Mouse (Mus musculus) embryonic facial prominence, embryonic 14.5 days (tissue): ENCODE measurements around the gene Mlxip. TPM values are rescaled to one million over a fixed set of nuclear protein-coding genes. Genes with fewer than 3 reads are reported as not detected.

Source experiments
- ATAC-seq: fragments of 200-750 bp; cut with Nextera tagmentation; 2 replicates; pipeline ENCODE4 v1.8.0; 2017; ENCODE audit warnings: low read depth, moderate number of reproducible peaks, moderate TSS enrichment
- DNase-seq: peaks from one replicate; pipeline ENCODE4 v3.0.0-alpha.2; 2015; ENCODE audit warnings: low spot score
- H3K27ac ChIP-seq: fragments of 300-500 bp; sonication (generic); replicated peaks from 2 replicates; pipeline ENCODE4 v1.5.1; 2014; ENCODE audit warnings: low read depth, mild to moderate bottlenecking, low read length, moderate library complexity
- H3K27me3 ChIP-seq: fragments of 300-500 bp; sonication (generic); replicated peaks from 2 replicates; pipeline ENCODE4 v1.6.1; 2014; ENCODE audit warnings: low read length; ENCODE audit not compliant: control insufficient read depth, insufficient read depth
- H3K36me3 ChIP-seq: fragments of 300-500 bp; sonication (generic); 2 replicates; pipeline ENCODE4 v1.6.1; 2014; ENCODE audit warnings: low read length, mixed read lengths; ENCODE audit not compliant: control insufficient read depth, insufficient read depth
- H3K4me1 ChIP-seq: fragments of 300-500 bp; sonication (generic); 2 replicates; pipeline ENCODE4 v1.6.1; 2014; ENCODE audit warnings: antibody characterized with exemption, low read length; ENCODE audit not compliant: control insufficient read depth, insufficient read depth
- H3K4me2 ChIP-seq: fragments of 300-500 bp; sonication (generic); 2 replicates; pipeline ENCODE4 v1.6.1; 2014; ENCODE audit warnings: low read depth, mild to moderate bottlenecking, low read length, moderate library complexity, mixed read lengths
- H3K4me3 ChIP-seq: fragments of 300-500 bp; sonication (generic); 2 replicates; pipeline ENCODE4 v1.5.1; 2014; ENCODE audit warnings: low read depth, mild to moderate bottlenecking, low read length
- H3K9ac ChIP-seq: fragments of 300-500 bp; sonication (generic); 2 replicates; pipeline ENCODE4 v1.6.1; 2014; ENCODE audit warnings: low read depth, mild to moderate bottlenecking, low read length, moderate library complexity, mixed read lengths
- H3K9me3 ChIP-seq: fragments of 300-500 bp; sonication (generic); 2 replicates; pipeline ENCODE4 v1.6.1; 2016; ENCODE audit warnings: low read length; ENCODE audit not compliant: control insufficient read depth
- WGBS: fragments of 180-500 bp; shearing (Covaris S2); extraction: QIAGEN DNeasy Blood & Tissue Kit; methylation state at CpG from one replicate; pipeline ENCODE4 v1.1.7; 2014; 5-methylcytosine and 5-hydroxymethylcytosine counted together
- polyA plus RNA-seq: library from polyadenylated mRNA; unstranded; fragments of >200 nt; fragmentation: Nextera tagmentation; extraction: Ambion mirVana; gene quantifications from 2 replicates; pipeline ENCODE4 v1.2.1, GENCODE M21; 2014

Gene Mlxip
- polyA plus RNA-seq, 1 experiment from 2014 or later = 17.7 TPM

DNA sequence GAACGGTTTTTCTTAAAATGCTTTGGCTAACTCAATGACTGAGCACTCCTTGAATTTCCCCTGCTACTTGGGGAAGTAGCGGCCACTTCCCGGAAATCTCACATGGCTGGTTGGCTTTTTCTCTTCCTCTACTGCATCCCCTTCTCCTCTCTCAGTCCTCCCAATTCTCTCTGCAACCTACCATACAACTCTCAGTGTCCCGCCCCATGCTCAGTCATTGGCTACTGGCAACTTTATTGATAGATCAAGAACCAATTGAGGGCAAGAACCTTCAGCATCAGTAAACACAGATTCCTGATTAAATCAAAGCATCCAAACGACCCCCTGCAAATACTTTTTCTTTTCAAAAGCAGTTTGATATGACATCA lies 3.2 kb upstream of the Mlxip start:
- H3K4me3 ChIP-seq = peak overlapping the region; percentile 39
- H3K27ac ChIP-seq = no peak overlapping the region
- DNase-seq = peak; percentile 89
- H3K9ac ChIP-seq = peak overlapping the region; percentile 48
- no peaks in the 10 kb centered on the region for H3K27me3 ChIP-seq
- no peak for ATAC-seq
- no peaks in the 10 kb centered on the region for H3K9me3 ChIP-seq
- H3K36me3 ChIP-seq = no peaks in the 10 kb centered on the region
- peaks cover 13% of the 10 kb centered on the region for H3K4me1 ChIP-seq
- 3% methylated on average over 5 of the region's 5 CpGs for WGBS
- H3K4me2 ChIP-seq = peak overlapping the region; percentile 53

GRCm38 (mm10) chr5:123393786-123394302 lies 754 bp upstream of the Mlxip start:
- WGBS = 15% methylated on average over 5 of the region's 5 CpGs
- Histone ChIP-seq H3K9ac (peak overlapping the region; percentile 86), H3K27ac (peak overlapping the region; percentile 84), H3K4me1 (peaks cover 28% of the 10 kb centered on the region), H3K36me3 (no peaks in the 10 kb centered on the region), H3K4me2 (peak overlapping the region; percentile 87), H3K4me3 (peak overlapping the region; percentile 68), H3K27me3 (no peaks in the 10 kb centered on the region), H3K9me3 (no peaks in the 10 kb centered on the region)
- ATAC-seq (peak; percentile 1; the same call in 1 of the 2 replicates), DNase-seq (peak; percentile 26)

DNA sequence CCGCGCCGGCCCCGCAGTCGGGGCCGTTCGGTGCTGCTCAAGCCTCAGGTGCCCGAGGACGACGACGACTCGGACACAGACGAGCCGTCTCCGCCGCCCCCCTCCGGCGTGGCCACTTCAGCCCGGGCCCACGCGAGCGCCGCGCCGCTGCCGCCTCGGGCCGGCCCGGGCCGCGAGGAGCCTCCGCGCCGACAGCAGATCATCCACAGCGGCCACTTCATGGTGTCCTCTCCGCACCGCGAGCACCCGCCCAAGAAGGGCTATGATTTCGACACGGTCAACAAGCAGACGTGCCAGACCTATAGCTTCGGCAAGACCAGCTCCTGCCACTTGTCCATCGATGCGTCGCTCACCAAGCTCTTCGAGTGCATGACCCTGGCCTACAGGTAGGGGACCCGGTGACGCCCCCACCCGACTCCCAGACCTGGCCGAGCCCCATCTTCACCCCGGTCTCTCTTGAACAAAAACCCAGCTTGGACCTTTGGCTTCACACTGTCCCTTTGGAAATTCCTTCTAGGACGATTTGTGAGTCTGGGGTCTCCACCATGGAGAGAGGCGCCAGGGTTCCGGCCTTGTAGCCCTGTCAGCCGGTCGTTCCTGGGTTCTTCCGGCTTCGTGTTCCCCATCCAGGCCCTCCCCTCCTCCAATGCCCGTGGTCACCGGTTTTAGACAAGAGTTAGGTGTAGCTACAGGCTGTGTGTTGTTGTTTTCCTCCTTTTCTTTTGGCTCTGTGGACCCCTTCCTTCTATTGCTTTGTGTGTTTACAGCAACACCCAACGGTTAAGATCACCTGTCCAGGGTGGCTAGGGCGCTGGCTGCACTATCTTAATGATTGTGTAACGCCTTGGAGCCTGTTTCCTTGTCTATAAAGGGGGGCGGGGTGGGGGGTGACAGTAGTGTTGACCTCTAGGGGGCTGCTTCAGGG lies 621 bp downstream of the Mlxip start:
- H3K9me3 ChIP-seq = no peaks in the 10 kb centered on the region
- H3K27me3 ChIP-seq = no peaks in the 10 kb centered on the region
- H3K9ac ChIP-seq = peak overlapping the region; percentile 86
- H3K4me1 ChIP-seq = peaks cover 28% of the 10 kb centered on the region
- peak overlapping the region; percentile 87 for H3K4me2 ChIP-seq
- WGBS = under 1% methylated on average over 37 of the region's 65 CpGs
- DNase-seq (peak; percentile 18), ATAC-seq (peak; percentile 4; the same call in 1 of the 2 replicates)
- peak overlapping the region; percentile 68 for H3K4me3 ChIP-seq
- H3K36me3 ChIP-seq = no peaks in the 10 kb centered on the region
- H3K27ac ChIP-seq = peak overlapping the region; percentile 84

- H3K27me3 ChIP-seq = no peaks in the 10 kb centered on the region
- DNase-seq (no peak), ATAC-seq (no peak)
- H3K4me1 ChIP-seq = peaks cover 28% of the 10 kb centered on the region
- H3K4me2 ChIP-seq = peak overlapping the region; percentile 87
- no peak overlapping the region for H3K27ac ChIP-seq
- H3K9ac ChIP-seq = peak overlapping the region; percentile 86
- peak overlapping the region; percentile 68 for H3K4me3 ChIP-seq
- no peaks in the 10 kb centered on the region for H3K9me3 ChIP-seq
- WGBS = 50% methylated on average over 8 of the region's 8 CpGs
- no peaks in the 10 kb centered on the region for H3K36me3 ChIP-seq
Observed at GRCm38 (mm10) chr5:123396901-123397464, 2.4 kb downstream of the Mlxip start.

DNA sequence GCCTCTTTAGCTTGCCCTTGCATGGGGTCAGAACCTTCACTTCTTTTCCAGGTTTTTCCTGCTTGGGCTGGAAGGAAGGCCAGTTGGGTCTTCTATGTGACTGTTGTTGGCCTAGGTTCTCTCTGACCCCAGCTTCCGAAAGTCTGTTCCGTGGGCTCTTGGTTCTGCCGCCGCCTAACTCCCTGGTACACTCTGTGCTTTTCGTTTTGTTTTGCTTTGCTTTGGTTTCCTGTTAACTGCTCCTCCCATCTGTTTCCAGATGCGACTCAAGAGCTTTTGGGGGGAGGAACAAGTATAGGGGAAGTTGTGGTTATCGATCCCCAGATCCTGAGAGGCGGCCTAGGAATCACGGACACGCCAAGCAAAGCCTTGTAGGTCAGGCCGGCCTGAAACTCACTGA lies 3.2 kb downstream of the Mlxip start:
- Histone ChIP-seq H3K36me3 (no peaks in the 10 kb centered on the region), H3K27ac (no peak overlapping the region), H3K4me3 (peak overlapping the region; percentile 68; the same call in 1 of the 2 replicates), H3K4me2 (peak overlapping the region; percentile 87), H3K4me1 (peaks cover 28% of the 10 kb centered on the region), H3K9me3 (no peaks in the 10 kb centered on the region), H3K27me3 (no peaks in the 10 kb centered on the region), H3K9ac (peak overlapping the region; percentile 86)
- no peak for ATAC-seq
- no peak for DNase-seq
- 52% methylated on average over 11 of the region's 11 CpGs for WGBS

DNA sequence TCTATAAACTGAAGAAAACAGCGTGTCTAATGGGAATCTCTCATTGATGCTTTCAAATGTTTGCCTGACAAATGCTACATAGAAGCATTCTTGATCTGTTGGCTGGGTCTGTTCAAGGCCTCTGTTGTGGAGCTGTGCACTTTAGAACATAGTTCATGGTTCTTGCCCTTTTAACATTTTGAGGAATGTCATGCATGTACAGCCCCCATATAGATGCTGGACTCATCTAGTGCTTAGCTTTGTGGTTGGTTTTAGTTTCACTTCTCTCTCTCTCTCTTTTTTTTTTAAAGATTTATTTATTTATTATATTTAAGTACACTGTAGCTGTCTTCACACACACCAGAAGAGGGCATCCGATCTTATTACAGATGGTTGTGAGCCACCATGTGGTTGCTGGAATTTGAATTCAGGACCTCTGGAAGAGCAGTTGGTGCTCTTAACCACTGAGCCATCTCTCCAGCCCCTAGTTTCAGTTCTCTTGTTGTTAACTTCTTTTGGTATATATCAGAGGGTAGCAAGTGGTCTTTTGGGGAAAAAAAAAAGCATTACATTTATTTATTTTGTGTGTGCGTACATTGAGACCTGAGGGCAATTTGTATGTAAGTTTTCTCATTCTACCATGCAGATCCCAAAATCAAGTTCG lies 4.4 kb downstream of the Mlxip start:
- no peaks in the 10 kb centered on the region for H3K36me3 ChIP-seq
- no peak overlapping the region for H3K4me3 ChIP-seq
- DNase-seq = no peak
- no peak overlapping the region for H3K27ac ChIP-seq
- ATAC-seq = no peak
- H3K27me3 ChIP-seq = no peaks in the 10 kb centered on the region
- no peak overlapping the region for H3K4me2 ChIP-seq
- H3K9ac ChIP-seq = no peak overlapping the region
- no peaks in the 10 kb centered on the region for H3K9me3 ChIP-seq
- H3K4me1 ChIP-seq = peaks cover 26% of the 10 kb centered on the region
- 86% methylated on average over 4 of the region's 4 CpGs for WGBS

- ATAC-seq = no peak
- WGBS = 92% methylated on average over 3 of the region's 3 CpGs
- Histone ChIP-seq H3K4me1 (no peaks in the 10 kb centered on the region), H3K36me3 (no peaks in the 10 kb centered on the region), H3K27me3 (no peaks in the 10 kb centered on the region), H3K4me2 (no peak overlapping the region), H3K4me3 (no peak overlapping the region), H3K9me3 (no peaks in the 10 kb centered on the region), H3K27ac (no peak overlapping the region), H3K9ac (no peak overlapping the region)
- DNase-seq = no peak
Observed at GRCm38 (mm10) chr5:123404480-123404879, 9.9 kb downstream of the Mlxip start.

GRCm38 (mm10) chr5:123406952-123407351 lies 12.4 kb downstream of the Mlxip start:
- 41% methylated on average over 2 of the region's 2 CpGs for WGBS
- no peaks in the 10 kb centered on the region for H3K27me3 ChIP-seq

More at GRCm38 (mm10) chr5:123406952-123407351, 12.4 kb downstream of the Mlxip start:
- no peak for ATAC-seq
- peaks cover 11% of the 10 kb centered on the region for H3K36me3 ChIP-seq
- H3K4me1 ChIP-seq = no peaks in the 10 kb centered on the region
- H3K9me3 ChIP-seq = no peaks in the 10 kb centered on the region
- no peak overlapping the region for H3K4me3 ChIP-seq
- DNase-seq = no peak
- no peak overlapping the region for H3K4me2 ChIP-seq
- H3K9ac ChIP-seq = no peak overlapping the region
- H3K27ac ChIP-seq = no peak overlapping the region
